Mouse (Mus musculus): ENCODE measurements around the gene Ccser1. TPM values are rescaled to one million over a fixed set of nuclear protein-coding genes. Genes with fewer than 3 reads are reported as not detected.

The Ccser1 gene
- total RNA-seq, 2 experiments from 2014 or later, result 0.47 to 1.9 TPM

DNA sequence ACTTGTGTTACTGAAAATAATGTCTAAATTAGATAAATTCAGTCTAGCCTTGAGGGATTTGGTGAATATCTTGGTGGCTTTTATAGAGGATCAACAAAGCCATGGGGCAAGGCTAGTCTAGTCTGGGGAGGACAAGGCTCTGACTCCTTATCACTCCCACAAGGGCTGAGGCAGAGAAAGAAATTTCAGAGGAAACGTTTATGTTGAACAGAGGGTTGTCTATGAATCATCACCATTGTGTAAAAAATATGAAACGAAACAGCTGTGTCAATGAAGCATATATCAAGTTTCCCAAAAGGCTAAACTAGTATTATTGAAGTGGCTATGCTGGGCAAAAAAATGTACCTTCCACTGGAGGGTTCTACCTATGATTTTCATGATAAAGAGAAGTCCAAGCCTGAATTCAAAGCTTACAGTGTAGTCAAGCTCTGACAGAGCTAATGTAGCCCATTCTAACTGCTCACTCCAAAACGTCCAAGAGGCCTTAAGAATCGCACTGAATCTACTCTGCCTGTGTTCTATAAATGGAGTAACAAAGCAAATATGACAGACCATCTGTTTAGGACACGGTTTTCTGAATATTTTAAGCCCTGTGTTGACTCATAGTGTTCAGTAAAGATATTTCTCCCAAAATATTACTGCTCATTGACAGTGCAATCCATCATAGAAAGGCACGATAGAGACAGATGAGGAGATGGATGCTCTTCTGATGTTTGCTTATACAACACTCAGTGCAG is 1121.6 kb downstream of the Ccser1 start:
- no peak for ATAC-seq (replicated peaks; ENCODE audit: poor library complexity)

GRCm38 (mm10) chr6:62318627-62319026 is 1138.5 kb downstream of the Ccser1 start:
- ATAC-seq (replicated peaks; ENCODE audit: poor library complexity), result no peak

DNA sequence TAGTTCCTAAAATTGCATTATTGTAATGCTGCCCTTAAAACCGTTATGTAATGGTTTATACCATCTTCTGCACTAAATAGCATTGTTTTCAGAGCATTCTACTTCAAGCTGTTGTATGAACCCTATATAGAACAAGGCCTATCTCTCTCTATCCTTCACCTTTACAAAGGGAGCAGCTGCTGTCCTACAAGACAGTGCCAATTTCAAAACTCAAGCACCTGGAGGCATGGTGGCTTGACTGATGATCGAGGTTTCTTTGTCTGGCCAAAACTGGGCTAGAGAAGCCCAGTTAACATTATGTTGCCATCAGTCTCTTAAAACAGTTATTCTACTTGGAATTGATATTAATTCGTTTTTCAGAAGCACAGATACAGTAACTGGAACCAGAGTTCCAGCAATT is 1160.2 kb downstream of the Ccser1 start:
- ATAC-seq (replicated peaks; ENCODE audit: poor library complexity), result no peak

DNA sequence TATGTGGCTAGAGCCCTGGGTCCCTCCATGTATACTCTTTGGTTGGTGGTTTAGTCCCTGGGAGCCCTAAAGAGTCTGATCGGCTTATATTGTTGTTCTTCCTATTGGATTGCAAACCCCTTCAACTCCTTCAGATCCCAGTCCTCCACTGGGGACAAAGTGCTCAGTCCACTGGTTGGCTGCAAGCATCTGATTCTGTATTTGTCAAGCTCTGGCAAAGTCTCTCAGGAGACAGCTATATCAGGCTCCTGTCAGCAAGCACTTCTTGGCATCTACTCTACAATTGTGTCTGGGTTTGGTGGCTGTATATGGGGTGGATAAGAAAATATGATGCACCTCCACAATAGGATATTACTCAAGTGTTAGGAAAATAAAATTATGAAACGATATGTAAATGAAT is 1187.7 kb downstream of the Ccser1 start:
- ATAC-seq (replicated peaks; ENCODE audit: poor library complexity), result no peak
